Mouse (Mus musculus) adrenal gland (tissue): ENCODE measurements around the gene Phf24.

Source experiments
- intact Hi-C: fragments of 180-260 bp; cut with DNase I; formaldehyde crosslinking; loops from one replicate; pipeline ENCODE4 v1.15.1; 2025

The Phf24 gene

DNA sequence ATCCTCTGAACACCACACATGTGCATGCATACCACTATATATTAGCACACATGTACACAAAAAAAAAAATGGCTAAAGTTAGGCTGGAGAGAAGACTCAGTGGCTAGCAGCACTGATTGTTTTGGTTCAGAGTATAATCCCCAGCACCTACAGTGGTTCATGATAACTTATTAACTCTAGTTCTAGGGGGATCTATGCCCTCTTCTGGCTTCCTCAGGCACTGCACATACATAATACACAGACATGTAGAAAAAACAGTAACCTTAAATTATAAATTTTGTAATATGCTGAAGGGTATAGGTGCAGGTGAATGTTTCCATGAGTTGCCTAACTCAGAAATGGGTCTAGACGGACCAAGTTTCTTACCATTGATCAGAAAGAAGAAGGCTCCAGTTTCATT is 71.8 kb downstream of the Phf24 start:
- intact Hi-C loops: no loop called here
